Mouse (Mus musculus) heart, adult 2 months (tissue): Measurements from ENCODE around the gene Clasp2.

Experiments used
- CTCF ChIP-seq: fragments of 200-600 bp; IDR thresholded peaks from 2 replicates; pipeline ENCODE4 v1.8.1; 2022; ENCODE audit warnings: antibody characterized with exemption, mild to moderate bottlenecking, moderate library complexity
- EP300 ChIP-seq: fragments of 200-500 bp; IDR thresholded peaks from 2 replicates; pipeline ENCODE4 v1.6.1; 2011; ENCODE audit warnings: low read depth, low read length, control low read depth; ENCODE audit not compliant: insufficient read depth

DNA sequence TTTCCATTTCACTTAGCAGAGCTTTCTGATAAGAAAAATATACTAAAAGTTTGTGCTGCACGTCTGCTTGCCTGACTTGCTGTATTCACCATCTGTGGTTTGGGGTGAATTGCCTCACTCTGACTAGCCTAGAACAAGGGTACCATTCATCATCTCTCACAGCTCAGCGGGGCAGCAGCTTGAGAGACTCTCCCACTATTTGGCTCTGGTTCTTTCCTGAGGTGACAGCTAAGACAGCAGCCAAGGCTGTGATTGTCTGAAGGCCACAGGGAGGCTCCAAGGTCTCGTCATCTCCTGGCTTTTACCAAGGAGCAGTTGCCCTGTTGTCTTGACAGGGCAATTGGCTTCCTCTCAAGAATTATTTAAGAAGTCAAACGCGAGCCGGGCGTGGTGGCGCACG, 3.3 kb upstream of the Clasp2 start:
- TF ChIP-seq EP300 (no peak), CTCF (no peak)
